Mouse (Mus musculus) layer of hippocampus, postnatal 10 days (tissue): ENCODE data around the gene Pnpla3. TPM values are rescaled to one million over a fixed set of nuclear protein-coding genes. Genes with fewer than 3 reads are reported as not detected.

ENCODE experiments used
- DNase-seq, 2 experiments: peaks; one replicate each; pipeline ENCODE4 v3.0.0; 2021; ENCODE audit warnings: low spot score in 2 of 2
- total RNA-seq, 2 experiments: library from RNA; stranded (reverse); gene quantifications; 2 replicates each; pipeline ENCODE4 v1.2.3; 2021

Pnpla3 gene
- total RNA-seq, 2 experiments from 2014 or later, result 10.6 to 11.0 TPM

DNA sequence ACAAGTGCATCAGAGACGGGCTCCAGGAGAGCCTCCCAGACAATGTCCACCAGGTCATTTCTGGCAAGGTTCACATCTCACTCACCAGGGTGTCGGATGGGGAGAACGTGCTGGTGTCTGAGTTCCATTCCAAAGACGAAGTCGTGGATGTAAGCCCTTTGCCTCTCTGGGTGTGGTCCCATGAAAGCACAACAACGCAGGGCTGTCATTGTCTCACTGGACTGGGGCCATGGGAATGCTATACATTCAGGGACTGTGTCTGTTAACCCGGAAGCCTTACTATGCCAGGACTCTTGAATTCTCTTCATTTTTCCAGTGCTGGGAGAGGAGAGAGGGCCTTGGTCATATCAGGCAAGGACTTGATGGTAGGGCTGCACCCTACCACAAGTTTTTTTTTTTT, 3.5 kb downstream of the Pnpla3 start:
- no peak for DNase-seq

- no peak for DNase-seq
These were observed 11.1 kb downstream of the Pnpla3 start for GRCm38 (mm10) chr15:84178733-84179132.

DNA sequence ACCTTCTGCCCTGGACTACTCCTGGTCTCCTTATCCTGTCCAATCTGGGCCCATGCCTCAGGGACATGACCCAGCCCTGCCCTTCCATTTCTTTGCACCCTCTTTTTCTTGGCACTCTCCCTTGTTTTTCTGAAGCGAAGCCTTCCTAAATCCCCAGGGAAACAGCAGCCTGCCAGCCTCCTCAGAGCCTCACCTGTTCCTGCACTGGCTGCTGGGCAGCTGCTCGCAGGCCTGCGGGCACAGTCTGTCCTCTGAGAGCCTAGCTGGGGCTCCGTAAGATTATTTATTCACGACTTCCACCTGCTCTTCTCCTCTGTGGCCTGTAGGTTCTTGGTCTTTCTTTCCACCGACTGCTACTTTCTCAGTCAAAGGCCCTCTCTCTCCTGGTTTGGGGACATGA, 14.4 kb downstream of the Pnpla3 start:
- DNase-seq, result no peak

DNA sequence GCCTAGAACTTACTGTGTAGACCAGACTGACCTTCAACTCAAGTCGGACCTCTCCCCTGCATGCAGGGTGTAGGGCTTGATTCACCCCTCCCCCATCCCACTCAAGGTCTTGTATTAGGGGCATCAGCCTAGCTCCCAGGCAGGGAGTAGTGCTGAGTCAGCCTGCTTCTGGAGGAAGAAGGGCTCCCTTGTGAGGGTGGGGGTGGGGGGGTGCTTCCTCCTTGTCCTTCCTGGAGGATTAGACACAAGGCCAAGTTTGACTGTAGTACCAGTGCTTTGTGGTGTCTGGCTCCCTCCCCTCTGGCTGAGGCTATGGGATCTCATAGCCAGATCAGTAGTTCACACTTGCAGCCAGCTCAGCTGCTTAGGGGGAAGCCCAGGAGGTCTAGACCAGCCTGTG, 16.3 kb downstream of the Pnpla3 start:
- no peak for DNase-seq

DNA sequence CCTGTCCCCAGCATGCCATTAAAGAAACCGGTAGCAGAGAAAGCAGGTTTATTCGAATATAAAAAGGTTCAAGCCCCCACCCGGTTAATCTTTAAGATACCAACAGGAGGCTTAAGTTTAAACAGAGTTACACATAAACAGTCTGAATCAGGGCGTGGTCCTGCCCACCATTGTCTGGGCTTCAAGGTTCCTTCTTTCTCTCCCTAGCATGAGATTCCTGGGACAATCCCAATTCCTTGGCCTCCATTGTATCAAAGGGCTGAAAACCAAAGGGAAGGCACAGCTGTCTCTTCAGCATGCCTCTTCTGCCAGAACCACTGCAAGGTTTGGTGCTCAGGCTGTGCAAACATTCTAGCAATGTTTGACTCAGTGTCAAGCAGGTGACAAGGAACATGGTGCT, 18.6 kb downstream of the Pnpla3 start:
- no peak for DNase-seq

DNA sequence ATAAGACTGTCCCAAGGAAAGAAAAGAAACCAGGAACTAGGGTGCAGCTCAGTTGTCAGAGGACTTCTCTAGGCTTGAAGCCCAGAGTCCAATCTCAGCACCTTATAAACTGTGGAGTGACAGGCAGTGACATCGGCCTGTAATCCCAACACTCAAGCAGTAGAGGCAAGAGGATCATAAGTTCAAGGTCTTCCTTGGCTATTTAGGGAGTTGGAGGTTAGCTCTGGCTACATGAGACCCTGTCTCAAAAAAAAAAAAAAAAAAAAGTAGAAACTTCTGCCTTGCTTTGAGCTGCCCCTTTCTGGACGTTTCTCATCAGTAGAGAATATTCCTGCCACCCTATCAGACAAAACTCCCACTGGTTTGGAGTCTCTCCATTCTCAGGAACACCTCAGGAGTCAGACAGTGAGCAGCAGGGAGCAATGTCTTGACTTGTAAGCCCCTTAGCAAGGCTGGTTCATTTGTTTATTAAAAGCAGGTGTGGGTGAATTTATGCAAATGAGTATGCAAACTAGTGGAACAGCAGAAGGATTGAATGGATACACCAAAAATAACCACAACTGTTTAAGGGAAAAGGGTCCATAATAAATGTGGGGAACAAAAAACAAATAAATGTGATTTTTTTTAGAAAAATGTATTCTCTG, 21.4 kb downstream of the Pnpla3 start:
- no peak for DNase-seq

GRCm38 (mm10) chr15:84189881-84190280, 22.2 kb downstream of the Pnpla3 start:
- no peak for DNase-seq

GRCm38 (mm10) chr15:84191724-84192057, 24.1 kb downstream of the Pnpla3 start:
- no peak for DNase-seq

DNA sequence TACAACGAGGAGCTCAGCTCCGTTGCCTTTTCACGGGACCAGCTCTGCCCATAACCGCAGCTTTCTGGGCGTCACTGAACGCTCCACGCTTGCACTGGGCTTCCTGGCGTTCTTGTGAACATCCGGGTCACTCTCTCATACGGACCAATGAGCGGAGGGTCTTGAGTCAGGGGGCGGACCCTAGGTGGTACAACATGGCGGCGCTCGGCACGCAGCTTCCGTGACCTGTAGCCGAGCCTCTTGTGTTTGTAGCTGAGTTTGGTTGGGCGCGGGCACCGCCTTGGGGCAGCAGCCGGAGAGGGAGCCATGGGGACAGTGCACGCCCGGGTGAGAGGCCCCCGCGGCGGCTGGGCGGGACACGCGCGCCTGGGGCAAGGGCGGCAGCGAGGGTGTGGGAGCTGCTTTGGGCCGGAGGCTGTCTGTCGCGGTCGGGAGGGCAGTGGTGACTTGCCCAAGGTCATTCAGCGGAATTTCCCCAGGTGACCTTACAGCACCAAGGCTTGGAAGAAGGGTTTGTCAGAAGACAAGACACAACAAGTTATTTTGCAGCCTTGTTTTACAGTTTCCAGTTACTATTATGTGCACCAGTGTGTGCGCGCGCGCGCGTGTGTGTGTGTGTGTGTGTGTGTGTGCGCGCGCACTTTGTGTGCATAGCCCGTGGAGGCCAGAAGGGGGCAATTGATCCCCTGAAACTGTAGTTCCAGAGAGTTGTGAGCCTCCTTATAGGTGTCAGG, 24.6 kb downstream of the Pnpla3 start, which contains the start of gene Samm50:
TSS of gene Samm50 (plus strand) at position 184 of the 734 bp plus-strand sequence.
- peak; percentile 87 to 91 for DNase-seq

- DNase-seq, result no peak
These were observed 29.0 kb downstream of the Pnpla3 start for GRCm38 (mm10) chr15:84196486-84197165.

DNA sequence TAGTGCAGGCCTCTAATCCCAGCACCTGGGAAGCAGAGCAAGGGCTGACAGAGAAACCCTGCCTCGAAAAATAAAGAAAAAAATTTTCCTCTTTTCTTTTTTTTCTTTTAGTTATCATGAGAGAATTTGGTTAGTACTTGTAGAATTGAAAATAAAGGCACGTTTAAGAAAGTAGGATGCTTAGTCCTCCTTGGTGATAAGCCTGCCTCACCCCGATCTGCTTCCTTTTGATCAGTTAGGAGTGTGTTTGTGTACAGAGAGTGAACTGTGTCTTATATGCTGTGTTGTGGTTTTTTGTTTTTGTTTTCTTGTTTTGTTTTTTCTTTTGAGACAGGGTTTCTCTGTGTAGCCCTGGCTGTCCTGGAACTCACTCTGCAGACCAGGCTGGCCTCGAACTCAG, 39.7 kb downstream of the Pnpla3 start:
- DNase-seq, result no peak

- DNase-seq, result no peak
These were observed 42.1 kb downstream of the Pnpla3 start for GRCm38 (mm10) chr15:84209517-84210412.

DNA sequence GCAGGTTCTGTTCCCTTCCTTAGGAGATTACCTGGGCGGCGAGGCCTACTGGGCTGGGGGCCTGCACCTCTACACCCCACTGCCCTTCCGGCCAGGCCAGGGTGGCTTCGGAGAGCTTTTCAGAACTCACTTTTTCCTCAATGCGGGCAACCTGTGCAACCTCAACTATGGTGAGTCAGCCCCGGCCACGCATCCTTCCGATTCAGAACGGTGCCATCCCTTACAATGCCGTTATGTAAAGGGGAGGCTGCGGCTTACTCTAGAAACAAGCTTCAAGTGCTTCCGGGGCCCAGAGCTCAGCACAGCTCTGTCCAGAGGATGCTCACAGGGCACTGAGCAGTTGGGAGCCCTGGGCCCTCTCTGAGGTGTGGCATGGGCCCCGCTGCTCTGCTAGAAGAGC, 42.8 kb downstream of the Pnpla3 start:
- no peak for DNase-seq

- DNase-seq, result no peak
These were observed 43.3 kb downstream of the Pnpla3 start for GRCm38 (mm10) chr15:84210941-84211340.

- no peak for DNase-seq
These were observed 43.9 kb downstream of the Pnpla3 start for GRCm38 (mm10) chr15:84211564-84211963.

- peak; percentile 94 to 96 for DNase-seq
These were observed 44.6 kb downstream of the Pnpla3 start for GRCm38 (mm10) chr15:84212031-84212755.

DNA sequence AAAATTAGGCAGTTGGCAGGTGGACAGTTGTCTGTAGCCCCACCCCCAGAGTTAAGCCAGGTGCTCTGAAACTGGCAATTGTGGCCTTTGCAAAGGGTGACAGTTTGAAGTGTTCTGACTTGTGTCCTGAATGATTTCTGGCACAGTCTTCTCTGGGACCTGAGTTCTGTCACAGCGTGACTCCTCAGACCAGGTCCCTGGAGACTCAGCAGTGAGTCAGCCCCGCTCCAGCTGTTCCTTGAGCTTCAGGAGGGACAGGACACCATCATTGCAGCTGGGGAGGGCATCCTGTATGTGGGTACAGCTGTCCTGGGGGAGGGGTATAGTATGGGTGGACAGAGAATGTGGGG, 45.1 kb downstream of the Pnpla3 start:
- no peak for DNase-seq

- no peak for DNase-seq
These were observed 45.6 kb downstream of the Pnpla3 start for GRCm38 (mm10) chr15:84213162-84213739.

DNA sequence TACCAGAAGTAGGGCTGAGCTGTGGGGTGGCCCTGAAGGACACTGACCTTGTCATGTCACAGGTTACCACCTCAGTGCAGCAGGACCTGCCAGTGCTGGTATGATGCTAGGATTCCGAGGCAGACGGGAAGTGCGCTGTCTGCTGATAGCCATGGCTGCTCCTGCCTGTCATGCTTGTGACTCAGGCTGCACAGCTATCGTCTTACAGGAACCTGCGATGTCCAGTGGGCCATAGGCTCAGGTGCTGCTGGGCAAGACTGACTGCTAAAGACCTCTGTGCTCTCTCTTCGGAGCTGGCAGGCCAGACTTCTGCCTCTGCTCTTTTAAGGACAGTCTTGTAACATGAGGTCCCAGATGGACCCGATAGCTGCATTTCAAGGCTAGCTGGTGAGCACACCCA, 46.8 kb downstream of the Pnpla3 start:
- DNase-seq, result no peak

DNA sequence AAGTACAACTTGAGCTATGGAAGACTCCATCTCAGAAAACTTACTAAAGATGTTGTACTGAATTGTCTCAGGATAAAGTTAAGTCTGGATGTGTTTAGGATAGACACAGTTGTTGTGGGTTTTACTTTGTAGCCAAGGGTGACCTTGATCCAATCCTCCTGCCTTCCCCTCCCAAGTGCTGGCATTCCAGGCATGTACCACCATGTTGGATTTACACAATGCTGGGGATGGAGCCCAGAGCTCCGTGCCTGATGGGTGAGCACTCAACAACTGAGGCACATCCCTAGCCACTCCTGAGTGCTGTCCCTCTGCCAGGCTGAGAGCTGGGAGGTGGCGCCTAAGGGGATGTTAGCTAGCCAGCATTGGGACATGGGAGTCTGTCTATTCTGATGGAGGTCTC, 47.6 kb downstream of the Pnpla3 start:
- DNase-seq, result no peak
